Mouse (Mus musculus): Measurements from ENCODE around the gene Hist1h2ad.
"Not testable (repeated sequence)": the region's sequence is repeated elsewhere in the genome, so short reads cannot be mapped to it uniquely, and the experiment has no call there.

DNA sequence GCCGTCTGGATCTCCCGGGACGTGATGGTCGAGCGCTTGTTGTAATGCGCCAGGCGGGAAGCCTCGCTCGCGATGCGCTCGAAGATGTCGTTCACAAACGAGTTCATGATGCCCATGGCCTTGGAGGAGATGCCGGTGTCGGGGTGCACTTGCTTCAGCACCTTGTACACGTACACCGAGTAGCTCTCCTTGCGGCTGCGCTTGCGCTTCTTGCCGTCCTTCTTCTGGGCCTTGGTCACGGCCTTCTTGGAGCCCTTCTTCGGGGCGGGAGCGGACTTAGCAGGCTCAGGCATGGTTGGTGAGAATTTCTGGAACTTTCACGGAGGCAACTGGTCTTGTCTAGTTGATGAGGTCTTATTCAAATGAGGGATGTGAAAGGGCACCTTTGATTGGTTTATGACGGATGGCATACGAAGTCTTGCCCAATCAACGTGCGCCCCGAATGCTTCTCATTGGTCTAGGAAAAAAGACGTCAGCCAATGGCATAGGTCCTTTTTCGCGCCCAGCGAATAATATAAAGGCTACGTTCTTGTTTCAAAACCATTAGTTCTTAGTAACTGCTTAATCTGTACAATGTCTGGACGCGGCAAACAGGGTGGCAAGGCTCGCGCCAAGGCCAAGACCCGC, at the start of gene Hist1h2ad, which contains the start of gene Hist1h2bf:
- TF ChIP-seq GATA1 (IDR thresholded peaks at IDR 0.05; ENCODE audit: borderline replicate concordance, low read length); FLI1 (IDR thresholded peaks at IDR 0.05; ENCODE audit: low read length): not testable (repeated sequence)

All from megakaryocyte, embryonic 14.5 days (primary cell).